Mouse (Mus musculus) embryonic fibroblast, embryonic 13.5 days (primary cell): ENCODE measurements around the gene Bloc1s2. TPM values are rescaled to one million over a fixed set of nuclear protein-coding genes. Genes with fewer than 3 reads are reported as not detected.
A peak's percentile ranks its signal among the peaks of the same experiment; 100 is the strongest.

Experiments
- H3K27ac ChIP-seq: 2 replicates; pipeline ENCODE4 v1.5.1; 2012; ENCODE audit warnings: low read length, control low read depth, inconsistent platforms; ENCODE audit not compliant: insufficient read depth
- H3K4me1 ChIP-seq: 2 replicates; pipeline ENCODE4 v1.6.1; 2011; ENCODE audit warnings: low read length; ENCODE audit not compliant: control insufficient read depth, insufficient read depth
- H3K4me3 ChIP-seq: 2 replicates; pipeline ENCODE4 v1.5.1; 2011; ENCODE audit warnings: mild to moderate bottlenecking, control low read depth, low read length; ENCODE audit not compliant: insufficient read depth
- CTCF ChIP-seq: IDR thresholded peaks from 2 replicates; pipeline ENCODE4 v1.5.1; 2011; ENCODE audit warnings: mild to moderate bottlenecking, control low read depth, low read length, moderate library complexity, borderline replicate concordance; ENCODE audit not compliant: insufficient read depth
- POLR2A ChIP-seq: IDR thresholded peaks from 2 replicates; pipeline ENCODE4 v1.6.1; 2011; ENCODE audit warnings: low read depth, mild to moderate bottlenecking, control low read depth, low read length, moderate library complexity
- polyA plus RNA-seq: library from polyadenylated mRNA; stranded (reverse); fragments of >200 nt; gene quantifications from 2 replicates; pipeline ENCODE4 v1.2.4, GENCODE M21; 2011; ENCODE audit warnings: low read depth; ENCODE audit not compliant: missing spikeins, insufficient read length

The Bloc1s2 gene
- polyA plus RNA-seq, 1 experiment, result 58.1 TPM

- Histone ChIP-seq H3K27ac (no peak overlapping the region), H3K4me3 (no peak overlapping the region), H3K4me1 (no peaks in the 10 kb centered on the region)
- TF ChIP-seq CTCF (no peak), POLR2A (no peak)
These were observed 13.1 kb upstream of the Bloc1s2 start for GRCm38 (mm10) chr19:44159386-44159785.

GRCm38 (mm10) chr19:44157005-44157404 is 10.8 kb upstream of the Bloc1s2 start:
- Histone ChIP-seq H3K27ac (no peak overlapping the region), H3K4me3 (no peak overlapping the region), H3K4me1 (no peaks in the 10 kb centered on the region)
- TF ChIP-seq CTCF (no peak), POLR2A (no peak)

GRCm38 (mm10) chr19:44153781-44154180 is 7.5 kb upstream of the Bloc1s2 start:
- no peak overlapping the region for H3K4me3 ChIP-seq
- TF ChIP-seq POLR2A, result no peak
- TF ChIP-seq CTCF, result no peak
- H3K4me1 ChIP-seq, result no peaks in the 10 kb centered on the region
- no peak overlapping the region for H3K27ac ChIP-seq

- Histone ChIP-seq H3K27ac (no peak overlapping the region), H3K4me3 (no peak overlapping the region), H3K4me1 (peaks cover 3% of the 10 kb centered on the region; the same call in 1 of the 2 replicates)
- TF ChIP-seq CTCF (no peak), POLR2A (no peak)
These were observed 2.7 kb upstream of the Bloc1s2 start for GRCm38 (mm10) chr19:44148991-44149390.

- Histone ChIP-seq H3K27ac (no peak overlapping the region), H3K4me1 (peaks cover 3% of the 10 kb centered on the region; the same call in 1 of the 2 replicates), H3K4me3 (no peak overlapping the region)
- TF ChIP-seq POLR2A (no peak), CTCF (no peak)
These were observed 2.1 kb upstream of the Bloc1s2 start for GRCm38 (mm10) chr19:44148345-44148744.

GRCm38 (mm10) chr19:44146951-44147350 is 705 bp upstream of the Bloc1s2 start:
- no peak overlapping the region for H3K4me3 ChIP-seq
- no peak for TF ChIP-seq POLR2A
- TF ChIP-seq CTCF, result no peak
- H3K4me1 ChIP-seq, result peaks cover 3% of the 10 kb centered on the region; the same call in 1 of the 2 replicates

GRCm38 (mm10) chr19:44146568-44146879 is 278 bp upstream of the Bloc1s2 start:
- Histone ChIP-seq H3K4me1 (peaks cover 3% of the 10 kb centered on the region; the same call in 1 of the 2 replicates), H3K27ac (no peak overlapping the region), H3K4me3 (no peak overlapping the region)
- TF ChIP-seq POLR2A (no peak), CTCF (no peak)

More at GRCm38 (mm10) chr19:44146951-44147350, 705 bp upstream of the Bloc1s2 start:
- no peak overlapping the region for H3K27ac ChIP-seq

GRCm38 (mm10) chr19:44144366-44144765 is 1.9 kb downstream of the Bloc1s2 start:
- H3K4me1 ChIP-seq, result peaks cover 3% of the 10 kb centered on the region; the same call in 1 of the 2 replicates
- no peak overlapping the region for H3K4me3 ChIP-seq
- no peak for TF ChIP-seq POLR2A
- TF ChIP-seq CTCF, result no peak
- H3K27ac ChIP-seq, result no peak overlapping the region

- no peak overlapping the region for H3K4me3 ChIP-seq
- no peak overlapping the region for H3K27ac ChIP-seq
- H3K4me1 ChIP-seq, result peaks cover 5% of the 10 kb centered on the region
- no peak for TF ChIP-seq POLR2A
- no peak for TF ChIP-seq CTCF
These were observed 10.2 kb downstream of the Bloc1s2 start for GRCm38 (mm10) chr19:44135960-44136485.

- Histone ChIP-seq H3K27ac (peak within 1 kb of the TSS; percentile 74), H3K4me1 (peaks cover 5% of the 10 kb centered on the region), H3K4me3 (peak within 1 kb of the TSS; percentile 89)
- TF ChIP-seq POLR2A (peak; percentile 56; the same call in 1 of the 2 replicates), CTCF (no peak)
These were observed 10.9 kb downstream of the Bloc1s2 start, which contains the start of gene Cwf19l1 for GRCm38 (mm10) chr19:44135072-44135959. TSS of gene Cwf19l1 (minus strand) at chr19:44135876.

GRCm38 (mm10) chr19:44132917-44133316 is 13.3 kb downstream of the Bloc1s2 start:
- Histone ChIP-seq H3K4me3 (no peak overlapping the region), H3K27ac (no peak overlapping the region), H3K4me1 (peaks cover 5% of the 10 kb centered on the region)
- TF ChIP-seq POLR2A, result no peak
- no peak for TF ChIP-seq CTCF
